Mouse (Mus musculus) frontal cortex, postnatal 25 days (tissue): ENCODE results near the gene Osbpl8.

Source experiments
- DNase-seq, 2 experiments: peaks; one replicate each; pipeline ENCODE4 v3.0.0; 2022; ENCODE audit warnings: low spot score in 2 of 2

Osbpl8 gene

GRCm38 (mm10) chr10:111313282-111313681, 148.7 kb downstream of the Osbpl8 start:
- DNase-seq: no peak

- DNase-seq: no peak
Measured at GRCm38 (mm10) chr10:111314636-111315395, 150.3 kb downstream of the Osbpl8 start.

GRCm38 (mm10) chr10:111315940-111316339, 151.4 kb downstream of the Osbpl8 start:
- DNase-seq: no peak

GRCm38 (mm10) chr10:111318021-111318420, 153.5 kb downstream of the Osbpl8 start:
- no peak for DNase-seq

- no peak for DNase-seq
Measured at GRCm38 (mm10) chr10:111318805-111319500, 154.4 kb downstream of the Osbpl8 start.

GRCm38 (mm10) chr10:111320579-111320978, 156.0 kb downstream of the Osbpl8 start:
- DNase-seq: no peak

GRCm38 (mm10) chr10:111327957-111328356, 163.4 kb downstream of the Osbpl8 start:
- no peak for DNase-seq

- no peak for DNase-seq
Measured at GRCm38 (mm10) chr10:111329326-111329725, 164.8 kb downstream of the Osbpl8 start.

- DNase-seq: no peak
Measured at GRCm38 (mm10) chr10:111334902-111335301, 170.3 kb downstream of the Osbpl8 start.

GRCm38 (mm10) chr10:111335517-111336352, 171.2 kb downstream of the Osbpl8 start:
- no peak for DNase-seq

- no peak for DNase-seq
Measured at GRCm38 (mm10) chr10:111336353-111336713, 171.8 kb downstream of the Osbpl8 start.

- DNase-seq: no peak
Measured at GRCm38 (mm10) chr10:111339296-111339695, 174.7 kb downstream of the Osbpl8 start.

GRCm38 (mm10) chr10:111341761-111342160, 177.2 kb downstream of the Osbpl8 start:
- no peak for DNase-seq

- no peak for DNase-seq
Measured at GRCm38 (mm10) chr10:111343555-111343954, 179.0 kb downstream of the Osbpl8 start.
